Mouse (Mus musculus) midbrain, embryonic 14.5 days (tissue): ENCODE data around the gene Bbs9. TPM values are rescaled to one million over a fixed set of nuclear protein-coding genes. Genes with fewer than 3 reads are reported as not detected.

Experiments
- ATAC-seq: fragments of 200-750 bp; cut with Nextera tagmentation; 2 replicates; pipeline ENCODE4 v1.8.0; 2017; ENCODE audit warnings: moderate number of reproducible peaks, moderate library complexity; ENCODE audit not compliant: low FRiP score, low TSS enrichment
- DNase-seq: peaks from one replicate; pipeline ENCODE4 v3.0.0-alpha.2; 2015
- H3K27ac ChIP-seq: fragments of 300-500 bp; sonication (generic); replicated peaks from 2 replicates; pipeline ENCODE4 v1.5.1; 2014; ENCODE audit warnings: mild to moderate bottlenecking, low read depth, low read length, moderate library complexity
- H3K27me3 ChIP-seq: fragments of 300-500 bp; sonication (generic); 2 replicates; pipeline ENCODE4 v1.6.1; 2014; ENCODE audit warnings: low read length, control low read depth, mixed read lengths; ENCODE audit not compliant: control insufficient read depth, insufficient read depth
- H3K36me3 ChIP-seq: fragments of 300-500 bp; sonication (generic); 2 replicates; pipeline ENCODE4 v1.6.1; 2014; ENCODE audit warnings: low read length, control low read depth; ENCODE audit not compliant: control insufficient read depth, insufficient read depth
- H3K4me1 ChIP-seq: fragments of 300-500 bp; sonication (generic); 2 replicates; pipeline ENCODE4 v1.6.1; 2014; ENCODE audit warnings: mild to moderate bottlenecking, antibody characterized with exemption, low read length, control low read depth; ENCODE audit not compliant: control insufficient read depth, insufficient read depth
- H3K4me2 ChIP-seq: fragments of 300-500 bp; sonication (generic); 2 replicates; pipeline ENCODE4 v1.6.1; 2014; ENCODE audit warnings: mild to moderate bottlenecking, low read length, moderate library complexity
- H3K4me3 ChIP-seq: fragments of 300-500 bp; sonication (generic); replicated peaks from 2 replicates; pipeline ENCODE4 v1.5.1; 2014; ENCODE audit warnings: low read depth, low read length
- H3K9ac ChIP-seq: fragments of 300-500 bp; sonication (generic); replicated peaks from 2 replicates; pipeline ENCODE4 v1.6.1; 2014; ENCODE audit warnings: mild to moderate bottlenecking, low read length, moderate library complexity
- H3K9me3 ChIP-seq: fragments of 300-500 bp; sonication (generic); 2 replicates; pipeline ENCODE4 v1.6.1; 2016; ENCODE audit warnings: low read length, control low read depth, mixed read lengths; ENCODE audit not compliant: control insufficient read depth
- WGBS: fragments of 180-500 bp; shearing (Covaris S2); extraction: QIAGEN DNeasy Blood & Tissue Kit; methylation state at CpG from one replicate; pipeline ENCODE4 v1.1.7; 2014; 5-methylcytosine and 5-hydroxymethylcytosine counted together
- polyA plus RNA-seq: library from polyadenylated mRNA; unstranded; fragments of >200 nt; fragmentation: Nextera tagmentation; extraction: Ambion mirVana; gene quantifications from 2 replicates; pipeline ENCODE4 v1.2.1, GENCODE M21; 2014

The Bbs9 gene
- polyA plus RNA-seq, 1 experiment from 2014 or later: 24.2 TPM

GRCm38 (mm10) chr9:22677132-22677829 lies 201.8 kb downstream of the Bbs9 start:
- ATAC-seq: no peak
- Histone ChIP-seq H3K9me3 (no peaks in the 10 kb centered on the region), H3K4me2 (no peak overlapping the region), H3K9ac (no peak overlapping the region), H3K4me1 (0 out of 2 replicates have a peak, but pooled peaks cover 3% of the 10 kb centered on the region), H3K4me3 (no peak overlapping the region), H3K36me3 (no peaks in the 10 kb centered on the region), H3K27me3 (no peaks in the 10 kb centered on the region), H3K27ac (no peak overlapping the region)
- no peak for DNase-seq
- WGBS: 93% methylated on average over 7 of the region's 7 CpGs

- ATAC-seq (no peak; the same call in 1 of the 2 replicates), DNase-seq (no peak)
- whole genome bisulfite sequencing: 74% methylated on average over 4 of the region's 4 CpGs
Measured at GRCm38 (mm10) chr9:22677997-22678396, 202.5 kb downstream of the Bbs9 start.

DNA sequence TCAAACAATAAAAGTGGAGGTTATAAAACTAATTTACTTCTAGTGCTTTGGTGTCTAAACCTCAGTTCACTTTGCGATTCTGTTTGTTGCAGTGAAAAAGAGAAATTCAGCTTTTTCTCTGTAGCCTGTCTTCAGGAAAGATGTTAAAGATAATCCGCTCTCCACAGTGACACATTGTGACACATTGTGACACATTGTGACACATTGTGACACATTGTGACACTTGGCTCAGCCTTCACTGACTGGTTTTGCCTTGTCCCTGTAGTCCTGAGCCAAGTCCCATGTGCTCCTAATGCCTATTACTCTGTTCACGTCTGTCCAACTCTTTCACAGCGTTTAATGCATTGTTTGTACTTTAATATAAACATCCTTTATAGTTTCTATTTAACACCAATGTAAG lies 203.0 kb downstream of the Bbs9 start:
- no peak for ATAC-seq
- no peaks in the 10 kb centered on the region for H3K9me3 ChIP-seq
- WGBS: 84% methylated on average over 4 of the region's 4 CpGs
- no peak overlapping the region for H3K27ac ChIP-seq
- no peak overlapping the region for H3K4me2 ChIP-seq
- H3K9ac ChIP-seq: no peak overlapping the region
- DNase-seq: no peak
- 0 out of 2 replicates have a peak, but pooled peaks cover 3% of the 10 kb centered on the region for H3K4me1 ChIP-seq
- H3K27me3 ChIP-seq: no peaks in the 10 kb centered on the region
- no peaks in the 10 kb centered on the region for H3K36me3 ChIP-seq
- no peak overlapping the region for H3K4me3 ChIP-seq

More at GRCm38 (mm10) chr9:22677997-22678396, 202.5 kb downstream of the Bbs9 start:
- H3K27ac ChIP-seq: no peak overlapping the region
- H3K27me3 ChIP-seq: no peaks in the 10 kb centered on the region
- no peaks in the 10 kb centered on the region for H3K36me3 ChIP-seq
- 0 out of 2 replicates have a peak, but pooled peaks cover 3% of the 10 kb centered on the region for H3K4me1 ChIP-seq
- no peak overlapping the region for H3K4me2 ChIP-seq
- H3K9me3 ChIP-seq: no peaks in the 10 kb centered on the region
- no peak overlapping the region for H3K4me3 ChIP-seq
- no peak overlapping the region for H3K9ac ChIP-seq

GRCm38 (mm10) chr9:22679485-22679884 lies 204.0 kb downstream of the Bbs9 start:
- Histone ChIP-seq H3K36me3 (no peaks in the 10 kb centered on the region), H3K9ac (no peak overlapping the region), H3K4me2 (no peak overlapping the region), H3K9me3 (no peaks in the 10 kb centered on the region), H3K4me3 (no peak overlapping the region), H3K27ac (no peak overlapping the region), H3K4me1 (0 out of 2 replicates have a peak, but pooled peaks cover 3% of the 10 kb centered on the region), H3K27me3 (no peaks in the 10 kb centered on the region)
- ATAC-seq: no peak
- peak; percentile 27 for DNase-seq
- 81% methylated on average over 4 of the region's 4 CpGs for WGBS

DNA sequence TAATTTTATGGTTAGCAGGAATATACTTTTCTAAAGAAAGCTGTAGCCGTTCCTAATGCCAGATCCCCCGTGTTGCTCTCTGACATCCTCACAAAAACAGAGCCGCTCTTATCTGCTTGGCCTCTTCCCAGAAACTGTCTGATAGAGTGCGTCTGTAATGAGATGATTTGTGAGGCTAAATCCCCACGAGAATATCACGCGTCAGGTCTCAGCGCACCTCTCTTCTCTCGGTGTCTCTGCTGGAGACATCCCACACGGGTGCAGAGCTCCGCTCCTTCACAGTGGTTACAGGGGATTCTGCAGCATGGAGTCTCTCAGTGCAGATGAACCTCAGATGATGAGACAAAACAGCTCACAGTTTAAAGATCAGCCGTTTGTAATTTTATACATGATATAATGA lies 204.5 kb downstream of the Bbs9 start:
- DNase-seq (peak; percentile 26), ATAC-seq (no peak)

DNA sequence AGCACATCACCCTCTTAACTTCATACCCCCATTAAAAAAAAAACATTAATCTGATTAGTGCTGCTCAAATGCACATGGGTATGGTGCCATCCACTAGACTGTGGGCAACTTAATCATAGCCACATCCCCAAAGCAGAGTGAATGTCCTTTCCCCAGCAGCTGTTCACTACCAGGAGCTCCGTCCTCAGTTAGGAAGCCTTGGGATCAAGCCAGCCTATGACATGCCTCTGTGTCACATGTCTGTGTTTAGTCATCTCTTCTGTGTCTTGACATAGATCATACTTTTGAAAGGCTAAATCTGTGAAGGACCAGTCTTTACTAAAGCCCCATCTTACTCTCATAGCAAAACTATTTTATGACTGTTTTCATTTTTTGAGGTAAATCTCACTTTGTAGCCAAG lies 205.0 kb downstream of the Bbs9 start:
- WGBS: 58% methylated on average over 1 of the region's 1 CpGs
- Histone ChIP-seq H3K4me1 (0 out of 2 replicates have a peak, but pooled peaks cover 3% of the 10 kb centered on the region), H3K9ac (no peak overlapping the region), H3K36me3 (no peaks in the 10 kb centered on the region), H3K9me3 (no peaks in the 10 kb centered on the region), H3K27me3 (no peaks in the 10 kb centered on the region), H3K4me3 (no peak overlapping the region), H3K27ac (no peak overlapping the region), H3K4me2 (no peak overlapping the region)
- DNase-seq (no peak), ATAC-seq (no peak)

More for the DNA sequence above, 204.5 kb downstream of the Bbs9 start:
- Histone ChIP-seq H3K4me3 (no peak overlapping the region), H3K4me2 (no peak overlapping the region), H3K27me3 (no peaks in the 10 kb centered on the region), H3K9ac (no peak overlapping the region), H3K4me1 (0 out of 2 replicates have a peak, but pooled peaks cover 3% of the 10 kb centered on the region), H3K27ac (no peak overlapping the region), H3K9me3 (no peaks in the 10 kb centered on the region), H3K36me3 (no peaks in the 10 kb centered on the region)
- WGBS: 63% methylated on average over 12 of the region's 12 CpGs

DNA sequence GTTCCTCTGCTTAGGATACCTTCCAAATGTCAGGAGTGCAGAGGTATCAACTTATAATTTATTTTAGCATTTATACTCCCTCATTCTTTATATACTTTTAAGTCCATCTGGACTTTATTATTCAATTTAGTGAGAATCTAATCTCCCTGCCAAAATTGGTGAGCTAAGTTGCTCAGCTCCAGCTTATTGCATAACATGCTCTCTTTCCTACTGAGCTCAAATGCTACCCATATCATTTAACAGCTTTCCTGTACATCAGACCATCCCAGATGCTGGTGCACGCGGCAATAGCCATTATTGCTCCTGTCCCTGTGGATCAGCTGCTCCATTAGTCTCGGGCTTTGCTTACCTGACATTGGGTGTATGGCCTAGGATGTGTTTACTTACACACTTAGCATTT lies 208.3 kb downstream of the Bbs9 start:
- Histone ChIP-seq H3K4me2 (no peak overlapping the region), H3K36me3 (no peaks in the 10 kb centered on the region), H3K27ac (no peak overlapping the region), H3K4me3 (no peak overlapping the region), H3K9ac (no peak overlapping the region), H3K4me1 (0 out of 2 replicates have a peak, but pooled peaks cover 3% of the 10 kb centered on the region), H3K27me3 (no peaks in the 10 kb centered on the region), H3K9me3 (no peaks in the 10 kb centered on the region)
- DNase-seq (no peak), ATAC-seq (no peak)
- WGBS: 81% methylated on average over 3 of the region's 3 CpGs

DNA sequence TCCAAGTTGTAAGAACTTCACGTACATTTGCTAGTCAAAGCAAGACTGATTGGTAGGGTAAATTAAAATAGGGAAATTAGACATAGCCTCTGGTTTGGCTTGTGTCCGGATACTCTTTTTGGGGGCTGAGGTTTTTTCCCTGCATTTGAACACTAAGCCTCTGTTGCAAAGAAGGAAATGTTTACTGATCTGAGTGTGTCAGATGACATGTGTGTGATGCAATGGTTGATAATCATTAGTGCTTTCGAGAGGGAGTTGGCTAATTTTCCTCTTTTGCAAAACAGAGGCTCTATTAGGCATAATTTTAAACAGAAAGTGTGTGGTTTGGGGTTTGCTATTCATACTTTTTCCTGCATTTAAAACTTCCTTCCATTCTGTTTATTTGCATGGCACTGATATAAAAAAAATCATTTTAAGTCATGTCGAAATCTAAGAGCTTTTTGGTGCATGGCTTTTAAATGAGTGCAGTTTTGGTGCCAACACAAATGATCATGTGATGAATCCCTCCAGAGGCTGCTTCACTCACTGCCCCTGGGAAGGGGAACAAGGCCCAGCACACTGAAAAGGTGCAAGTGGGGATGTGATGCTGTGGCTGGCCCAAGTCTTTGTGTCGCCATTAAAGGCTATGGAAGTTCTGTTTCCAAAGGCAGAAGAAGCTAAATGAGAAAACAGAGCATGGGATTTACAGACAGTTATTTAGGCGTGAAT lies 211.4 kb downstream of the Bbs9 start:
- ATAC-seq (no peak), DNase-seq (no peak)
- H3K4me1 ChIP-seq: peaks cover 4% of the 10 kb centered on the region
- H3K9me3 ChIP-seq: no peaks in the 10 kb centered on the region
- 88% methylated on average over 6 of the region's 6 CpGs for WGBS
- H3K9ac ChIP-seq: no peak overlapping the region
- H3K36me3 ChIP-seq: no peaks in the 10 kb centered on the region
- H3K27me3 ChIP-seq: no peaks in the 10 kb centered on the region
- H3K4me3 ChIP-seq: no peak overlapping the region
- H3K27ac ChIP-seq: no peak overlapping the region
- no peak overlapping the region for H3K4me2 ChIP-seq
